Mouse (Mus musculus): ENCODE measurements at regions not wholly inside any gene's neighbourhood (a gene's known extent, or its start where the extent isn't known, plus 50 kb on each side); places are given as distances from the start of the nearest gene placed in this dataset.

DNA sequence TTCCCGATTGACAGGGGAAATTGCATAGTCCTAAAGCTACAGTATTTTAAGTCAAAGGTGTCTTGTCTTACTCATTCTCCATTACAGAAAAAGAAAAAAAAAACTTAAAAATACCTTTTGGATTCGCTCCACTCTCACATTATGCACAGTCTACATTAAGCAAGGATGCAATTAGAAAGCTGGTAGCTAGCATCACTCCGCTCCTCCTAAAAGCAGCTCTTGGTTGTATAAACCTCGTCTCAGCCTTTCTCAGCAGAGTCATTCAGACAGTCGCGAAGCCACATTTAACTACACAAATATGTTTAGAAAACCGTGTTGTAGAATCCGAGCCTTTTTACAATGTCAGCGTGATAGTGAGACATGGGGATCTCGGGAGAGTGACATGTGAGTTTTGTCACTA, 172.5 kb upstream of the Fat1 start:
- no peak for ATAC-seq (ENCODE audit: poor library complexity, severe bottlenecking)

GRCm38 (mm10) chr8:44765194-44765593, 170.1 kb upstream of the Fat1 start:
- no peak for ATAC-seq (ENCODE audit: poor library complexity, severe bottlenecking)

- ATAC-seq (ENCODE audit: poor library complexity, severe bottlenecking), result no peak
Measured at GRCm38 (mm10) chr8:44765677-44766076, 169.6 kb upstream of the Fat1 start.

- ATAC-seq (ENCODE audit: poor library complexity, severe bottlenecking), result no peak
Measured at GRCm38 (mm10) chr8:44766111-44766873, 169.0 kb upstream of the Fat1 start.

- no peak for ATAC-seq (ENCODE audit: poor library complexity, severe bottlenecking)
Measured at GRCm38 (mm10) chr8:44767271-44767670, 168.0 kb upstream of the Fat1 start.

GRCm38 (mm10) chr8:44779212-44779611, 156.0 kb upstream of the Fat1 start:
- no peak for ATAC-seq (ENCODE audit: poor library complexity, severe bottlenecking)

DNA sequence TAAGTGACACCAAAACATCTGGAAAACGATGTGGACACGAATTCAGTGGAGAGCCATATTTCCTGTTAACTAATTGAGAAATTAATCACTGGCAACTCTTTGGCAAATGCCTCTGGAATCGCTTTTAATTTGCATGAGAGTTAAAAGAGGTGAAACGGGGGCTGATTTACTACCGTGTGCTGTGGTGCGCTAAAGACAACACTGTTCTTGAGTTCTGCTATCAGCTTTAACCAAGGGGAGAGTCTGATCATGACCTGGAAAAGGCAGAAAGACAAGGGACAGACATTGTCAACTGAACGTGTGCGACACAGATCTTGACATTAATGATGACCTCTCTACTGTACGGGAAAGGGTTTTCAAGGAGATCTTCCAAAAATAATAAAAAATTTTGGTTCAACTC, 152.8 kb upstream of the Fat1 start:
- ATAC-seq (ENCODE audit: poor library complexity, severe bottlenecking), result no peak

- ATAC-seq (ENCODE audit: poor library complexity, severe bottlenecking), result no peak
Measured at GRCm38 (mm10) chr8:44785161-44785560, 150.1 kb upstream of the Fat1 start.

GRCm38 (mm10) chr8:44786740-44787139, 148.5 kb upstream of the Fat1 start:
- ATAC-seq (ENCODE audit: poor library complexity, severe bottlenecking), result no peak

GRCm38 (mm10) chr8:44788290-44788689, 147.0 kb upstream of the Fat1 start:
- no peak for ATAC-seq (ENCODE audit: poor library complexity, severe bottlenecking)

- ATAC-seq (ENCODE audit: poor library complexity, severe bottlenecking), result peak; percentile 73
Measured at GRCm38 (mm10) chr8:44799513-44799912, 135.7 kb upstream of the Fat1 start.

DNA sequence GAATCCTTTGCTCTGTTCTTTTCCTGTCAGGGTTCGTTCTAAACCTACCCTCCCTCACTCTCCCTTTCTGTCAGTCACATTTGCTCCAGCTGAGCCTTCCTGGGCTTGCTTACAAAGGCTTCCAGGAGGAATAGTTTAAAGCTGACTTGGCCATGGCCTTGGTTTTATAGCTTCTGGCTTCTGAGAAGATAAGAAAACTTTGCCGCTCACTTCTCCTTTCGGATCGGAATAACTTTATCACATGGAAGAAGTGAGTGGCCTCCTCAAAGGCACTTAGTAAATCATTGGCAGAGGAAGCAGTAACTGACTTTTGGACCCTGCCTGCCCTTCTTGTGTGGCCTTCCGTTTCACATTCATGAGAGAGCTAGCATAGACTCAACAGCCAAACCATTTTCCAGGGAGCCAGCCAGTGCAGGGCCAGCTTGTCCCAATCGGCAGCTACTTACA, 134.4 kb upstream of the Fat1 start:
- peak; percentile 66 for ATAC-seq (ENCODE audit: poor library complexity, severe bottlenecking)

DNA sequence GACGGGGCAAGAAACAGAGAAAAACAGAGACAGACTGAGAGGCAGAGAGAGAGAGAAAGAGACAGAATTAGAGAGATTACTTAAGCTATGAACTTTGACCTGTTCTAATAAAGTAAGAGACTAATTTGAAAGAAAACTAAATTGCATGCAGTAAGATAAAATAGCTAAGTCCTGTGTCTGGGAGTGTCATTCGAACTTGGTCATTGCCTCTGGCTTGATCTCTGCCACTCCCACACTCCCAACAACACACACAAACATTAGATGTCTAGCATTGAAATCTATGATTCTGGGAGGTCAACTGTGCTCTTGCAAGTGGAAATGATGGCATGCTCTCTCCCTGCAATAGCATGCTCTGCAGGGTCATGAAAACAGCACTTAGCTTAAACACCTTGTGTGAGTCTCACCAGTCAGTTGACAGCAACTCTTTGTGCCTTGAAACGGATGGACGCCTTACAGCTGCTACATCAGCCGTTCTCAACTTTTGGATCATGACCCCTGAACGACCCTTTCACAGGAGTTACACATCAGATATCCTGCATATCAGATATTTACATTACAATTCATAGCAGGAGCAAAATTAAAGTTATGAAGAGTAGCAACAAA, 133.5 kb upstream of the Fat1 start:
- ATAC-seq (ENCODE audit: poor library complexity, severe bottlenecking), result no peak

DNA sequence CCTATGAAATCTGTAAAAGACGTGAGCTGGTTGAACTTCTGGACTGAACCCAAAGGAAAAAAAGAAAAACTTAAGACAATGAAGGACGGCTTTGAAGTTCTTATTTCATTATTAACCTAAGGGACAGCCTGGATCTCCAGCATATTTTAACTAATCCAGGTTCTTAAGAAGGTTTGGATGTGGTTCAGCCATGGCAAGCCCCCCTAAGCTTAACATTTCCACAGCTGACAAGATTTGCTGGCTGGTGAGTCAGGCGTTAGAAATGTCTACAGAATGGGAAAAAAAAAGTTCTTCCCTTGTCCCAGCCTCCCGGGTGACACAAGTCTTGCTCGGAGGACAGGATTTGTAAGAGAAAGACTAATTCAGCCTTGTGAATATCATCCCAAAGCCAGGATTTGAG, 132.9 kb upstream of the Fat1 start:
- no peak for ATAC-seq (ENCODE audit: poor library complexity, severe bottlenecking)

- no peak for ATAC-seq (ENCODE audit: poor library complexity, severe bottlenecking)
Measured at GRCm38 (mm10) chr8:44804414-44805178, 130.7 kb upstream of the Fat1 start.

DNA sequence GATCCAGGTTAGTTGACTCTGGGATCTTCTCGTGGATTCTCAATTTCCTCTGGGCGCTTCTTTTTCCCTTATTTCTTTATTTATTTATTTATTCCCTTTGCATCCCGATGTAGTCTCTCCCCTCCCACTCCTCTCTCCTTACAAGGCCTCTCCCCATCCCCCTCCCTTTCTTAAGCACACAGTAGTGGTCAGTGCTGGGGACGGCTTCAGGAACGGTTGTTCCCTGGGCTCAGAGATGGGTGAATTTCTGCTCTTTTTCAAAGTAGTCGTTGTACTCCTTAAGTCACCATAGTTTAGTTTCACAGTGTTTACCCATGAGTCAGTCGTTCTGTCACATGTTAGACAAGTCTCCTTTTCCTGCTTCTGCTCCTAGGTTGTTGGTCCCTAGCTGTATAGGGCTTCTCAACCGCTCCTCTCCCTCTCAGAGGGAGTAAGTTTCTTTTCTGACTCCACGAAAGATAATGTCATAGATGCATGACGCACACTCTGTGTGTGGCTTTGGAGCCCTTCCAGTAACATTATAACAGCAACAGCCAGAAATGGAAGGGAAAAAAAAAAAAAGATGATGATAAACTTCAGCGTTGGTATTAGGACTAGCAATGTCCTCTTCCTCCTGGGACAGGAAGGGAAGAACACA, 129.9 kb upstream of the Fat1 start:
- ATAC-seq (ENCODE audit: poor library complexity, severe bottlenecking), result no peak

GRCm38 (mm10) chr8:44812360-44812759, 122.9 kb upstream of the Fat1 start:
- no peak for ATAC-seq (ENCODE audit: poor library complexity, severe bottlenecking)

- no peak for ATAC-seq (ENCODE audit: poor library complexity, severe bottlenecking)
Measured at GRCm38 (mm10) chr8:44817532-44818157, 117.6 kb upstream of the Fat1 start.

DNA sequence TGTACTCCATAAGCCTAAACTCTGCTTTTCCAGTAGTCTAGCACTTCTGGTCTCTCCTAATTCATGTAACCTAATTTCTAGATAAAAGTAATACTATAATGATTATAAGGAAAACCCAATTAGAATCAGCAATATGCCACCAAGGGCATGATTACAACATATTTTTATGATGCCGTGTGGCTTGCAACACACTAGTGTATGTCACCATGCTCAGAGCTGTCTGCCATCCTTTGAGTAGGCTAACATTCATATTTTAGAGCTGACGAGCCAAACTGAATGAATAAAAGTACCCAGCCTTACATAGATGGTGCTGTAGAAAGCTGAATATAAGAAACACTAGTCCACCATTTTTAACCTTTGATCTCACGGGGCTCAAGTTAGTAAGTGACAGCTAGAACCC, 116.0 kb upstream of the Fat1 start:
- no peak for ATAC-seq (ENCODE audit: poor library complexity, severe bottlenecking)

GRCm38 (mm10) chr8:44819691-44820090, 115.6 kb upstream of the Fat1 start:
- ATAC-seq (ENCODE audit: poor library complexity, severe bottlenecking), result no peak

- ATAC-seq (ENCODE audit: poor library complexity, severe bottlenecking), result no peak
Measured at GRCm38 (mm10) chr8:44825183-44825757, 110.0 kb upstream of the Fat1 start.
